Mouse (Mus musculus): Measurements from ENCODE around the gene Degs2.
"Not testable (repeated sequence)": the region's sequence is repeated elsewhere in the genome, so short reads cannot be mapped to it uniquely, and the experiment has no call there.

Degs2 gene

DNA sequence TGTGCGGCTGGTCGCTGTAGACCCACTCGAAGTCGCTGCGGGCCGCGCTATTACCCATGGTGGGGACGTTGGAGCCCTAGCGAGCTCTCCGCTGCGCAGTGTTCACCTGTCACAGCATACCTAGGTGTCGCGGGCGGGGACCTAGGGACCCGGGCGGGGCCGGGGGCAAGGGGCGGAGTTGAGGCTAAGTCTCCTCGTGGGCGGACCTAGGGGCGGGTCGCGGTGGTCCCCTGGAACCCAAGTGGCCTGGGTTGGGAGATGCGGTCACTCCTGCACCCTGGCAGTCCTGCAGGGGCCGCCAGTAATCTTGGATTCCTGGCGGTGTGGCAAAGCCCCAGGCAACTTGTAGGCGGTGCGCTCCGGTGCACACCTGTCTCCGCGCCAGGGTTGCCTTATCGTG is at the start of gene Degs2:
Degs2 (minus strand) TSS at position 131 of the 400 bp plus-strand sequence.
- peak; percentile 58 for DNase-seq

DNA sequence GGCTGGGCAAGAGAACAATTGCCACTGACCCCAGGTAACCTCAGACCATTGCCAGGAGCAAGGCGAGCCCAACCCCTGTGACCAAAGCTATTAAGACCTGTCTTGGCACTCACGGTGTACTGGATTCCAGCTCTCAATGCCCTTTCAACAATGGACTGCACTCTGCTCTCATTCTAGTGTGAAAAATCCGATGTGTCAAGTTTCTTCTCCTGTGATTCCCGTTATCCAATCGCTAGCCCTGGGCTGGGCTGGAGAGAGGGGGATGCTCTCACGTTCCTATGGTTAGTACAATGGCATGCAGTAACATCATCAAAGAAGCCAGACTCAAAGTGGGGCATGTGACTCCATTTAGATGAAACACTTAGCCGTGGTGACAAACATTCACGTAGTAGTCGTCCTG is 49.7 kb upstream of the Degs2 start:
- no peak for DNase-seq

DNA sequence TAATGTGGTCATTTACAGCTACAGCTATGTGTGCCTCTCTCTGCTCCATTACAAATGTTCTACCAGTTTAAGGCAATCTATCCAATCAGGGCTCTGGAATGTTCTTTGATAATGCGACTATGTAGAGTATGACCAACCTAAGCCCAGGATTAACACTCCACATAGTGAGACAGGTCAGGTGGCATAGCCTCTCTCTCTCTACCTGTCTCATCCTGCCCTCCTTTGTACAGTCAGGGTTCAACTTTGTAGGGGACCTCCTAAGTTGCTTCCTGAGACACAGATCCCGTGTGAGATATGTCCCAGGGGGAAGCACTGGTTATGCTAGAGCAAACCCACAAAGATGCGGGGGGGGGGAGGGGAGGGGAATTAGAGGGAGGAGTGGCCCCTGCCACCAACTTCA is 48.1 kb upstream of the Degs2 start:
- no peak for DNase-seq

DNA sequence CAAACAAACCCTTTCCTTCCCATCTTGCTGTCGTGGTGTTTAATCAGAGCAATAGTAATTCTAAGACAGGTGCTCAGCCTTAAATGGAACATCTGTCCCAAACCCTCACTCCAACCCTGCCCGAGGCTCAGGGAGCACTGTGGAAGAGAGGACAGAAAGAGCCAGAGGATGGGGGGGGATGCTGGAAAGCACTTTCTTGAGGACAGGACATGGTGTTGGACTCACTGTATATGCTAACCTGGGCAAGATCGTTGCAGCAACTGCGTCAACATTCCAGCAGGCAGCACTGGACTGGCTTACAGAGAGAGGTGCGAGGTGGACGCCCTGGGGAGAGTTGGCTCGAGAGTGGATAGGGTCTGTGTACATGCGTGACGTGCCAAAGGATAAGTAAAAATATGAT is 47.3 kb upstream of the Degs2 start:
- no peak for DNase-seq

DNA sequence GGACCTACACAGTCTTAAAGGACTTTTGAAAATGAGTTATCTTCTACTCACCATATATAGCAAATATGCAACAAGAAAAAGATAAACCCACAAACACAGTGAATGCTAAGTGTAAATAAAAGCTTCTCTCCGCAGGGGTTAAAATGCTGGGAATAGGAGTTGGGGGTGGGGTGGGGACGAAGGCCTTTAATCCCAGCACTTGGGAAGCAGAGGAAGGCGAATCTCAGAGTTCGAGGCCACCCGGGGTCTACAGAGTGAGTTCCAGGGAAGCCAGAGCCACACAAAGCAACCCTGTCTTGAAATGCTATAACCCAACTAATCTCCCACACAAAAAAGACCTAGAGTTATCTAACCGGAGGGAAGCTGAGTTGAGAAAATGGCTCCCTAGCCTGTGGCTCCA is 46.9 kb upstream of the Degs2 start:
- no peak for DNase-seq

DNA sequence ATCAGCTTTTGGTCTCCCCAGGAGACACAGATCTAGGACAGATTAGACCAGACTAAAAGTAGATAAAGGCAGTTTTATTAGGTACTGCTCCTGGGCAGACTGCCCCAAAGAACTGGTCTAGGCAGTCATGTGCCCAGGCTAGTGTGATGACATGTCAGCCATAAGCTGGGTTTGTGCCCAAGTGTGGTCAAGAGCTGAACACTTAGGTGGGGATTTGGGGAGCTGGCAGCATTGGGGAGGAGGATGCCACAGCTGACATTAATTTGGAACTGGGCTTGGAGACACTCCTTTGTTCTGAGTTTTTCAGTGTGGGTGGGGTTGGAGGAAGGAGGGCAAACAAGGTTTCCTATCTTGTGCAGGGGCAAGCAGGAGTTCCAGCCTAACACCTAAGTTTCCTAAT is 43.9 kb upstream of the Degs2 start:
- DNase-seq: no peak

DNA sequence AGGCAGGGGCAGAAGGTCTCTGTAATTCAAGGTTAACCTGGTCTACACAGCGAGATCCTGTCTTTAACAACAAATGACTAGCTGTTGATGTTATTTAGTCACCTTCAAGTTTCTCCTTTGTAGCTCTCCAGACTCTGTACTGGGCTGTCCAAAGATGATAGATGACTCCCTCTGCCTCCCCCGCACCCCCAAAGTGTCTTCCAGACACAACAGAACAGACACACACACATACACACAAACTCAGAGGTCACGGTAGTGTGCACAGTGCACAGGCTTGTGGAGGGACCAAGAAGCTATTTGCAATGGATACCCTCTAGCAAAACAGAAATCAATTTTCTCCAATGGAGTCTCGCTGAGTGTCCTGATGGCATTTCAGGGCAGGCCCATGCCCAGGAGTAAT is 40.1 kb upstream of the Degs2 start:
- no peak for DNase-seq

DNA sequence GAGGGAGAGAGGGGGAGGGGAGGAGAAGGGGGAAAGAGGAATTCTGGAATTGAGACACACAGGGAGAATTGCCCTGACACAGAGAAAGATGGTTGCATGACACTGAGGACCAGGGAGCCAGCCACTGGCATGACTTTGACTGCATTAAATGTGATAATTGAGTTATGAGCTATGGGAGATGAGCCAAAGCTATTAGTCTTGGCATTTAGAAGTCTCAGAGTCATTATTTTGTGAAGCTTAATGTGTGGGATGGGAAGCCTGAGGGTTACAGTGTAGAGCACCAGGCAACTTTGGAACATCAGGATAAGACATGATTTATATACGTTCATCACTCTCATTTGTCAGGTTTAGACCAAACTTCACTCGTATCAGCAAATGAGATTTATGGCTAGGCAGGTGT is 39.4 kb upstream of the Degs2 start:
- DNase-seq: no peak

DNA sequence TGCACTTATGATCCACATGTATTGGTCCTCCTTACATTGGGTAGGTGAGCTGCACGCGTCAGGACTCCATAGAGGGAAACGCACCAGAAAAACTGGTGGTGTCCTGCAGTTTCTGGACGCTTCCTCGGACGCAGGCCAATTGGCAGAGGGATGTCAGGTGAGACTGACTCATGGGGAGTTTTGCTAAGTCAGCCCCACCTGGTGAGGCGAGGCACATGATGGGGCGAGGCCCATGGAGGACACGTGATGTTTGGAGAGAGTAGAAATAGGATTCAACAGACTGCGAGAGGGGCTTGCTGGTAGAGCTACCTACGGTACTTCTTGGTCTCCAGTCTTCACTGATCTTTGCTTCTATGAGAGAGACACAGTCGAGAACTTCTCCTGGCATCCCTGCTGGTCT is 36.6 kb upstream of the Degs2 start:
- no peak for DNase-seq

DNA sequence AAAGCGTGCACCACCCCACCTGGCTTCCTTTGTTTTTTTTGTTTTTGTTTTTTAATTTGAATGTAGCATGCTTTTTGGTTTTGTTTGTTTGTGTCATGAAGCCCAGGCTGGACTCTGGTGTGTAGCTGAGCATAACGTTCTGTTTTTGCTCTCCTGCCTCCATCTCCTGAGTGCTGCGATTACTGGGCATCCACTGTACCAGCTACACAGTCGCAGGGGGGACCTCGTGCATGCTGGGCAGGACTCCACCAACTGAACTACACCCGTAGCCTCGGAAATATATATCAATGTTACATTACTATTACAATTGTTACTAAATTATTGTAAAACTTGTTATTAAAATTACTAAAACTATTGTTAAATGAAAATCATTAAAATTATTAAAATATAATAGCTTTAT is 35.7 kb upstream of the Degs2 start:
- DNase-seq: no peak

DNA sequence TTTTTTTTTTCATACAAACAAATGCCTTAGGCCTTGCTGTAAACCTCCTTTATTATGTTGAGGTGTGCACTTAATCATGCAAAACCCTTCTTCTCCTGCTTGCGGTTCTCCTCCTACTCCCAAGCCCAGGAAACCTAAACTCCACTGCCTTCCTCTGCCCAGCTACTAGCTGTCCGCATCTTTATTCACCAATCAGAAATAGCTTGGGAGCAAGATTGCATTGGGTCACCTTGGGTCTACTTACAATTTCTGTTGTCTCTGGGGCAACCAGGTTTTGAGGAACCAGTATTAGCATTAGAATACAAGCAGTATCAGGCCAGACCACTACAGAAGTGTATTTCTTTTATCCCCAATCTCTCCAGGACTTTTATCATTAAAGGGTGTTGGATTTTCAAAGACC is 32.3 kb upstream of the Degs2 start:
- DNase-seq: no peak

DNA sequence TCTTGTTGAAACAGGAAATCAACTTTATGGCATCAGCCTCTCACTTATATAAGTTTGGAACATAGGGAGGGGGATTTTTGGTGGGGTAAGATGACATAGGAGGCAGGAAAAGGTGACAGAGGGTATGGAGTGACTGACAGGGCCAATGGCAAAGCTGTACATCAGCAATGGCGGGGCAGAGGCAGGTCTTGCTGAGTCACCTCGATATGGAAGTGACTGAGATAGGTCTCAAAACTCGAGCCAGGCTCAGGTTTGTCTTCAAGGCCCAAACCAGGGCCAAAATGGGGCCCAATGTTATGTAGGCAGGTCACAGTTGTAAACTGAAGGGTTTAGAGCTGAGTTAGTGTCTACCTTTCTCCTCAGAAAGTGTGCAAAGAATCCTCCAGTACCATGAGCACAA is 21.7 kb upstream of the Degs2 start:
- no peak for DNase-seq

DNA sequence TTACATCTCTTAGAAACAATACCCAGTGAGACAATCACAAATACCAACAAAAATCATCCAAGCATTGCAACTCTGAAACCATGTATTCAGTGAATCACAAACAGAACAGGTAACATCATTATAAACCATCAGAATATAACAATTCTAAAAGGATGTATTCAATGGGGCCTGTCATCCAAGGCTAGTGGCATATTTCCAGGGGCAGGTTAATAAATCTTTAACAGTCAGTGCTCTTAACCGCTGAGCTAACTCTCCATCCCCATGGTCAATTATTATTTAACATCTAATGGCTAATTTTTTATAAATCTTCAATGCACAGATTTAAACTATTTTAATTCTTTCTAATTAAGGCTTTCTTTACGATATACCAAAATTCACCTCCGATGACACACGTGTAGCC is 20.3 kb upstream of the Degs2 start:
- DNase-seq: no peak

DNA sequence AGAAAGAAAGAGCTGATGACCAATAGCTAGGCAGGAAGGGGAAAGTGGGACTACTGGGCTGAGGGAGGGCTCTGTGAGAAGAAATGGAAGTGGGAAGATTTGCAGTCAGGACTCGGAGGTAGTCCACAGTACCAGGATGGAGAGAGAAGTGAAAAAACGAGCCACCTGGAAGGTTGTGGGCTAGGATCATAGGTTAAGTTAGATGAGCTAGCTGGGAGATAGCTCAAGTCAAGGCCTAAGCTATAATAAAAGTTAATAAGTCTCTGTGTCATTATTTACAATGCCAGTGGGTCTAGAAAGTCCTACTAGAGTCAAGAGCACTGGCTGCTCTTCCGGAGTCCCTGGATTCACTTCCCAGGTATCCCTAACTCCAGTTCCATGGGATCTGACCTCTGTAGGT is 16.4 kb upstream of the Degs2 start:
- DNase-seq: no peak

DNA sequence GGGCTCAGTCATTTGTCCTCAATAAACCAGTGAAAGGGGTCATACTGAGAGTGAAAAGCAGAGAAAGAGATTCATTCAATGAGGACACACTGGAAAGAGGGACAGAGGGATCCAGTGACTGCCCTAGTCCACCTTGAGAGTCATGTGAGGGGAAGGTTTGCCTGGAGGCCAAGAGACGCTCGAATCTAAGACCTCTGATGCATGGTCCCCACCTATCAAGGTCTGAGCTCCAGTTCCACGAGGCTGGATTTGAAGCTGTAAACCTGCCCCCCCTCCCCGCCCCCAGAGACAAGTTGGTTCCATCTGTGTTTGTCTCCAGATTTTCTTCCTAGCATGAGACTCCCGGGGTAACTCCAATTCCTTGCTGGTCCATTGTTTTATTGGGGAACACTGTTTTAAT is 13.7 kb upstream of the Degs2 start:
- DNase-seq: no peak

DNA sequence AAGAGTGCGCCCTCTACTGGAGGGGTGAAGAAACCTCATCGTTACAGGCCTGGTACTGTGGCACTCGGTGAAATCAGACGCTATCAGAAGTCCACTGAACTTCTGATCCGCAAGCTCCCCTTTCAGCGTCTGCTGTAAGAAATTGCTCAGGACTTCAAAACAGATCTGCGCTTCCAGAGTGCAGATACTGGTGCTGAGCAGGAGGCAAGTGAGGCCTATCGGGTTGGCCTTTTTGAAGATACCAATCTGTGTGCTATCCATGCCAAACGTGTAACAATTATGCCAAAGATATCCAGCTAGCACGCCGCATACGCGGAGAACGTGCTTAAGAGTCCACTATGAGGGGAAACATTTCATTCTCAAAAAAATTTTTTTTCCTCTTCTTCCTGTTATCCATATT is 11.9 kb upstream of the Degs2 start:
- DNase-seq: not testable (repeated sequence)

DNA sequence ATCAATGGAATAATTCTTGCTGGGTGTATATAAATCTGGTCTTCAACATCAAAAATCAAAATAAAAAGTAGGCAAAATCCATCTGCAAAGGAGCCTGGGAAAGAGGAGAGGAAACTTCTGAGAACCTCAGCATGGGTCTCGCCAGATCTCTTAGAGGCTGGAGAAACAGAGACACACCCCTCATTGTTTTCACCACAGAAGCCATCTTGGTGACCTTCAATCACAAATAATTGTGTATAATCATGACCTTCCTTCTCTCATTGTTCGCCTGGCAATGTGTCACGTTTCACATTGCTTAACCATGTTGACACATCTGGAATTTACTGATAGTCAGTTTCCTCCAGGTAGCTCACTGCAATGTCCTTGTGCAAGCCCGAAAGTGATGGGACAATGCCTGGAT is 10.4 kb upstream of the Degs2 start:
- no peak for DNase-seq

DNA sequence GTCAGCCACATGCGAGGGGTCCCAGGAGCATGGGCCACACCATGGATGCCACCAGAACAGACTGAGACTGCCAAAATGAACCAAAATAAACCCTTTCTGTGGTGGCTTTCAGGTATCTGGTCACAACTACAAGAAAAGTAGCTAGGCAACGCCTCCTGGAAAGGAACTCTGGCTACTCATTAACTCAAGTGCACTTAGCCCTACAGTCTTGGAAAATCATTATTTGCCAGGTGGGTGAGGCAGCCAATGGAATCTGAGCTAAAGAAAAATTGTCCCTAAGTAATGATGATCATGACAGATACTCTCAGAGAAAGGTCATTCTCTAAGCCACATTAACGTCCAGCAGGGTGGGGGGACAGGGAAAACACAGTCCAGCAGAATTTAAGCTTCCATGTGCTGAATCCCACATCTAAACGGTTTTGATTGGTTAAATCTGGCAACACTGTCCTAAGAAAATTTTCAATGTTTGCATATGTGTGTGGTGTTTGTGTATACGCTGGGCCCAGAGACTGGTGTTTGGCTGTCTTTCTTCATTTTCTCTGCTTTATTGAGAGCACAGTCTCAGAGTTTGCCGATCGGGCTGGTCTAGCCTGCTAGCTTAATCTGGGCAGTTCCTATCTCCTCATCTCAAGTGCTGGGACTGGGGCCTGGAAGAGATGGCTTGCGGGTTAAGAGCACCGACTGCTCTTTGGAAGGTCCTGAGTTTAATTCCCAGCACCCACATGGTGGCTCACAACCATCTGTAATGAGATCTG is 8.9 kb upstream of the Degs2 start:
- no peak for DNase-seq

DNA sequence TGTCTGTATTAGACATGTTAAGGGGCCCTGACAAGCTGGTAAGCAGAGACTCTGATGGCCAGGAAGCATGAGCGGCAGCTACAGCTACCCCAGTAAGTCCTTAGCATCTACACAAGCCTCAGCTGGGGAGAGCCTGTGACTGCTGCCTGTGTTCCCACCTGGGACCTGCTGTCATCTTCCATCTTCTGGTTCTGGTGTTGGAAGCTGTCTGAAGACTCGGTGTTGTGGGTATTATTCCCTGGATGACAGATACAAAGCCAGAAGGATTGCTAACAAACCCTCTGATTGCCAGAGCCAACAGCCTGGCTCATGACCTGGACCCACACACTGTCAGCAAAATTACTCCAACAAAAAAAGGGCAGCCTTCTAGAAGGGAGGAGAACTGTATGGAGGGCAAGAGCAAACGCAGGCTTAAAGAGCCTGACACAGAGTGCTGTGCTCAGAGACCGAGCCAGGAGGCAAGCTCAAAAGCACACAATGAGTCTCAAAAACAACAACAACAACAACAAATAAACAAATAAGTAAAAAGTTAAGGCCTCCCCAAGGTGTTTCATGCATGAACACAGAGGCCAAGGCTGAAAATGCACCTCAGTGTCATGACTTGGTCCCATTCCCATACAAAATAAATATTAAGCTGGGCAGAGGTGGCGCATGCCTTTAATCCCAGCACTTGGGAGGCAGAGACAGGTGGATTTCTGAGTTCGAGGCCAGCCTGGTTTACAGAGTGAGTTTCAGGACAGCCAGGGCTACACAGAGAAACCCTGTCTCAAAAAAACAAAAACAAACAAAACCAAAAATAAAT is 8.1 kb upstream of the Degs2 start:
- no peak for DNase-seq

DNA sequence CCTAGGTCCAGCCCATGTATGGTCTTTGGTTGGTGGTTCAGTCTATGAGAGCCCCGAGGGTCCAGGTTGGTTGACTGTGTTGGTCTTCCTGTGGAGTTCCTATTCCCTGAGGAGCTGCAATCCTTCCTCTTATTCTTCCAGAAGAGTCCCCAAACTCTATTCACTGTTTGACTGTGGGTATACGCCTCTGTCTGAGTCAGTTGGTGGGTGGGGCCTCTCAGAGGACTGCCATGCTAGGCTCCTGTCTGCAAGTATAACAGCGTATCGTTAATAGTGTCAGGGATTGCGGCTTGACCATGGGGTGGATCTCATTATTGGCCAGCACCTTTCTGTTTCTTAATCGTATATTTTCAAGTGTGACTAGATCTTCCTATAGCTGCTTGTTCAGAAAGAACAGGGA is 7.3 kb upstream of the Degs2 start:
- DNase-seq: no peak

DNA sequence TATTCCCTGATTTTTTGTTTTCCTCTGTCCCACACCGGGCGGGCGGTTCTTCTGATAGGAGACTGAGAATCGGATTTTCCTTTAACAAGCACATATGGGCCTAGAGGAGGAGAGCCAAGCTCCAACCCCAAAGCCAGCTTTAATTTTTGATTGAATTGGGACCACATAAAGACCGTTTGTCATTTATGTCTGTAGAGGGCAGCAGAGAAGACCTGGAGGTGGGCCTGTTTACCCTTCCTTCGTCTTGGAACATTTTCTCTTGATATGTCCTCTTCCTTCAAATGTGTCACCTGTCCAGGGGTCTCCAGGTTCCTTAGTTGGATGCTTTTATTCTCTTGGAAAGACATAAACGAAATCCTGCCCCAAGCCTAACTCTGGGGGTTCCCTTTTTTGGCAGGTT is 4.0 kb upstream of the Degs2 start:
- DNase-seq: peak; percentile 34

DNA sequence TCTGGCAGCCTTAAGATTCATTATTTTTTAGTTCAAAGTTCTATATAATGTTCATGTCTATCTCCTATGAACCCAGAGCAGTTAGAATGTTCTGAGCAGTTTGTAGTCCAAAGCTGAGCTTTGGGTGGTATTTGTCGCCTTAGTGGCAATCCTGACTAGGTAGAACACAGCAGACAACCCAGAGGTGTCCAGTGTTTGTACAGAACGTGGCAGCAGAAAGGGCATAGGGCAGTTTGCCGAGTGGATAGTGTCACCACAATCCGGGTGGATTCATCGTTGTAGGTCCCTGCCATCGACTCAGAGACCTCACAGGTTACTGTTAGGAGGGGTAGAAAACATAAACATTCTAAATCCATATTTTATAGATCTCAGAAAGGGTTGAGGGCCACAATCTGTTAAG is 3.4 kb upstream of the Degs2 start:
- DNase-seq: no peak

DNA sequence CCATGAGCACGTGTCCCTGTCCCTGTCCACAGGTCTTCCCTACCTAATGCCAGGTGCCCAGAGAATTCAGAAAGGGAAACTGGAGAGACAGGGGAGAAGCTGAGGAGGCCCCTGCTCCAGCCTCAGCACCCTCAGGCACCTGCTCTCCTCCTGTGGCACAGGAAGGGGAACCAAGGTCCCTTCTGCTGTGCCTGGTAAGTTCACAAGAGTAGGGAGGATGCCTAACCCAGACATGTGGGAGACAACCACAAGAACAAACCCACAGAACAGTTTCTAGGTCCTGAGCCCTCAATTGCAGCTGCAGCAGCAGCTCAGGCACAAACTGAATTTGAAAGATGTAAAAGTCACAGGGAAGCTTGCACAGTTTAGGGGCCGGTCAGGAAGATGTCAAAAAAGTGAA is 894 bp downstream of the Degs2 start:
- DNase-seq: peak; percentile 72

DNA sequence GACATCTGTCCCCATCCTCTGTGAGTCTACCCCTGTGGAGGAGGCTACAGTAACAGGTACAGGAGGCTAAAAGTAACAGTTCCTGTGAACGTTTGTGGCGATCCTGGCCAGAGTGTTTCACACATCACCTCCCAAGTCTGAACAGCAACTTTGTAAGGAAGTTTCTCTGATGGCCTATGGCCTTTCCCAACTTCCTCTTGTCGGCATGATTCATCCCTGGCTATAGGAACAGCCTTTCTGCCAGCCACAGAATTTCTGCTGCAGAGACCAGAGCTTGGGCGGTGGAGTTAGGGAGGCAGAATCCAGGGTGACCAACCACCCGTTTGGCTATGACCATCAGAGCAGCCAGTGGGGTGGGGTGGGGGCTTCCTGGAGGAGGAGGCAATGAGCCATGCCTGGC is 2.1 kb downstream of the Degs2 start:
- peak; percentile 16 for DNase-seq

DNA sequence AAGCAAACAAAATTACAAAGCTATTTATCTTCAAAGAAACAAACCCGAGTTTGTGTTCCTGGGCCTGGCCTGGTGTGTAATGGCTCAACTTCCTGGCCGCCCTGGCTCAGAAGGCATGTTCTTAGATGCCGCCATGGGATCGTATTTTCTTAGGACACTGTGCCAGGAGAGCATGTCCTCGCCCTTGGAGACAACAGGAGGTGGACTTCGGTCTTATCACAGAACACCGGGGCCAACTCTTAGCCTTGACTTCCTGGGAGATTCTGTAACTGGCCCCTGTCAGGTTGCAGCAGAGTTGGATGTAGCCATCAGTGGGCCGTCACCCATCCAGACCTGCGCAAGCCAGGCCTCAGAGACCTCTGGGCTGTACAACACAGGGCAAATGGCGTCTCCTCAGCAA is 2.5 kb downstream of the Degs2 start:
- no peak for DNase-seq

Data from thymus, postnatal 14 days (tissue).